Mouse (Mus musculus): Measurements from ENCODE around the gene Ezr.

Ezr gene

GRCm38 (mm10) chr17:6782611-6783005 lies at the start of gene Ezr:
TSS of gene Ezr (minus strand) at chr17:6782784.
- peak; percentile 90 for DNase-seq (ENCODE audit: low spot score)

GRCm38 (mm10) chr17:6830004-6830592 lies 47.5 kb upstream of the Ezr start:
- DNase-seq (ENCODE audit: low spot score), result peak; percentile 33

- peak; percentile 57 for DNase-seq (ENCODE audit: low spot score)
Observed at GRCm38 (mm10) chr17:6828531-6829150, 46.1 kb upstream of the Ezr start.

GRCm38 (mm10) chr17:6827740-6828461 lies 45.3 kb upstream of the Ezr start:
- peak; percentile 100 for DNase-seq (ENCODE audit: low spot score)

- no peak for DNase-seq (ENCODE audit: low spot score)
Observed at GRCm38 (mm10) chr17:6827159-6827733, 44.7 kb upstream of the Ezr start.

- DNase-seq (ENCODE audit: low spot score), result no peak
Observed at GRCm38 (mm10) chr17:6816796-6817195, 34.2 kb upstream of the Ezr start.

GRCm38 (mm10) chr17:6816151-6816550 lies 33.6 kb upstream of the Ezr start:
- peak; percentile 60 for DNase-seq (ENCODE audit: low spot score)

- no peak for DNase-seq (ENCODE audit: low spot score)
Observed at GRCm38 (mm10) chr17:6814656-6815055, 32.1 kb upstream of the Ezr start.

- DNase-seq (ENCODE audit: low spot score), result no peak
Observed at GRCm38 (mm10) chr17:6812851-6813191, 30.2 kb upstream of the Ezr start.

- DNase-seq (ENCODE audit: low spot score), result no peak
Observed at GRCm38 (mm10) chr17:6811931-6812850, 29.6 kb upstream of the Ezr start.

- no peak for DNase-seq (ENCODE audit: low spot score)
Observed at GRCm38 (mm10) chr17:6809331-6809730, 26.7 kb upstream of the Ezr start.

GRCm38 (mm10) chr17:6808521-6809165 lies 26.1 kb upstream of the Ezr start:
- DNase-seq (ENCODE audit: low spot score), result no peak

GRCm38 (mm10) chr17:6807827-6808520 lies 25.4 kb upstream of the Ezr start:
- DNase-seq (ENCODE audit: low spot score), result no peak

- no peak for DNase-seq (ENCODE audit: low spot score)
Observed at GRCm38 (mm10) chr17:6804853-6805543, 22.4 kb upstream of the Ezr start.

- no peak for DNase-seq (ENCODE audit: low spot score)
Observed at GRCm38 (mm10) chr17:6804111-6804510, 21.5 kb upstream of the Ezr start.

- no peak for DNase-seq (ENCODE audit: low spot score)
Observed at GRCm38 (mm10) chr17:6803614-6804013, 21.0 kb upstream of the Ezr start.

- DNase-seq (ENCODE audit: low spot score), result no peak
Observed at GRCm38 (mm10) chr17:6798392-6799061, 15.9 kb upstream of the Ezr start.

- no peak for DNase-seq (ENCODE audit: low spot score)
Observed at GRCm38 (mm10) chr17:6797471-6797870, 14.9 kb upstream of the Ezr start.

GRCm38 (mm10) chr17:6794160-6794751 lies 11.7 kb upstream of the Ezr start:
- no peak for DNase-seq (ENCODE audit: low spot score)
